Mouse (Mus musculus) E14TG2a.4 (cell line): ENCODE measurements around the gene Sox5.

ENCODE experiments used
- CTCF ChIP-seq: conservative IDR thresholded peaks from 2 replicates; pipeline ENCODE4 v1.5.1; 2014; ENCODE audit warnings: low read length
- NANOG ChIP-seq: IDR thresholded peaks from 2 replicates; pipeline ENCODE4 v1.6.1; 2014; ENCODE audit warnings: borderline replicate concordance, low read length, mixed read lengths
- POU5F1 ChIP-seq: IDR thresholded peaks from 2 replicates; pipeline ENCODE4 v1.6.1; 2014; ENCODE audit warnings: low read length, borderline replicate concordance

DNA sequence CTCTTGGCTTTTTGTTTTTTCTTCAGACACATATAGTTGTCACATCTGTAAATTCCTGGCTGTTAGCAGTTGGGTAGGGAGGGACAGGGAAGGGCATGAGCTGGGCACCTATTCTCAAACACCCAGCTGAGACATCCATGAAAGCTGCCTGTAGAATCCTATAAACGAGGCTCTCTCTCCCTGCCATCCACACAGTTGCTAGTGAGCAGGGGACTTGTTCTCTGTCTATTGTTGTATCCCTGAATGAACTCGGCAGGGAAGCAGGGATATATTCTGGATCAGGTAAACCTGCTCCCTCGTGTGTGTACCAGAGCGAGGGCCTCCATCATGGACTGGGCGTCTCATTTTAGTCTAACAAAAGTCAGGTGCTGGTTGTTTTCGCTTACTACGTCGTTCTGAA is 615.1 kb downstream of the Sox5 start:
- TF ChIP-seq CTCF (no peak), POU5F1 (no peak), NANOG (no peak)
